Mouse (Mus musculus): ENCODE data around the gene Gp9.

DNA sequence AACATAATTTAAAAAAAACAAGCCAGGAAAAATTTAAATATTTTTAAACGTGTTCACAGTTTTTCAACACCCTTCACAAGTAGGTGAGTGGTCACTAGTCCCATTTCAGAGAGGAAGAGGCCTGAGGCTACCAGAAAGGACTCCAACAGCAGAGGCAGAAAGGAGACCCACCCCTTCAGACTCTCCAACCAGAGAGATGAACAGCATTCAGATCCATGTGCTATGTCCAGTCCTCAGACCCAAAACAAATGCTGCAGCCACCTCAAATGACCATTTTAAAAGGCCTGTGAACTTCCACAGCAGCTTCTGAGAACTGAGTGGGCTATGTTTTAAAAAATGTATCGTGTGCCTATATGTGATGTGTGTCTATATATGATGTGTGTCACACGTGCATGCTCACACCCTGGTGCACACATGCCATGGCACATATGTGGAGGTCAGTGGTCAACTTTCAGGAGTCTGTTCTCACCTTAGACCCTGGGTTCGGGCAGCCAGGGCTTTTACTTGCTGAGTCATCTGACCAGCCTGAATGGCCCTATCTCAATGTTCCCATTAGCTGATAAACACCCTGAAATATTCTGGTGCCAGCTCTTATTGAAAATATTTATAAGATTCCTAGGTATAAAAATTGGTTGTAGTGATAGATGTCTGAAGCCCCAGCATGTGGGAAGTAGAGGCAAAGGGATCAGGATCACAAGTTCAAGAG is 30.0 kb downstream of the Gp9 start:
- TF ChIP-seq CTCF (IDR thresholded peaks at IDR 0.05; ENCODE audit: borderline replicate concordance, control insufficient read depth, extremely low read depth, insufficient read depth, low read length, poor library complexity) (no peak), POLR2A (IDR thresholded peaks at IDR 0.05; ENCODE audit: control insufficient read depth, extremely low read depth, insufficient read depth, low read length, poor library complexity) (no peak)

Data from thymus, adult 2 months (tissue).